Mouse (Mus musculus) thymus, adult 2 months (tissue): ENCODE data around the gene Dcaf17.

Experiments used
- CTCF ChIP-seq: fragments of 200-500 bp; IDR thresholded peaks from 2 replicates; pipeline ENCODE4 v1.5.1; 2012; ENCODE audit warnings: mild to moderate bottlenecking, control low read depth, low read length, moderate library complexity, borderline replicate concordance; ENCODE audit not compliant: control insufficient read depth, poor library complexity, insufficient read depth; ENCODE audit errors: extremely low read depth
- POLR2A ChIP-seq: fragments of 200-500 bp; IDR thresholded peaks from 2 replicates; pipeline ENCODE4 v1.6.1; 2012; ENCODE audit warnings: mild to moderate bottlenecking, low read length, control low read depth, moderate library complexity; ENCODE audit not compliant: control insufficient read depth, poor library complexity, insufficient read depth; ENCODE audit errors: extremely low read depth

- TF ChIP-seq POLR2A (no peak), CTCF (0 out of 2 replicates have a peak, but pooled peaks have one; percentile 34)
Observed at GRCm38 (mm10) chr2:71039522-71040121, 15.5 kb upstream of the Dcaf17 start.
